Mouse (Mus musculus) brain, embryonic 14.5 days (tissue): ENCODE data around the gene Vps37b. TPM values are rescaled to one million over a fixed set of nuclear protein-coding genes. Genes with fewer than 3 reads are reported as not detected.

Source experiments
- DNase-seq: peaks from one replicate; pipeline ENCODE4 v3.0.0-alpha.2; 2011; ENCODE audit warnings: low read depth
- CTCF ChIP-seq: fragments of 200-500 bp; IDR thresholded peaks from 2 replicates; pipeline ENCODE4 v1.5.1; 2012; ENCODE audit warnings: inconsistent platforms, mild to moderate bottlenecking, moderate library complexity, borderline replicate concordance; ENCODE audit not compliant: insufficient read depth, insufficient read length; ENCODE audit errors: extremely low read depth
- POLR2A ChIP-seq: fragments of 200-500 bp; IDR thresholded peaks from 2 replicates; pipeline ENCODE4 v1.6.1; 2012; ENCODE audit warnings: mild to moderate bottlenecking, inconsistent platforms, borderline replicate concordance; ENCODE audit not compliant: poor library complexity, insufficient read depth, insufficient read length, severe bottlenecking; ENCODE audit errors: extremely low read depth
- polyA plus RNA-seq: library from polyadenylated mRNA; depleted of rRNA; stranded (reverse); fragments of >200 nt; gene quantifications from 2 replicates; pipeline ENCODE4 v1.2.3, GENCODE M21; 2012

Vps37b gene
- polyA plus RNA-seq, 1 experiment, result 79.9 TPM

- DNase-seq, result no peak
- TF ChIP-seq POLR2A (no peak), CTCF (no peak)
Observed at GRCm38 (mm10) chr5:124026568-124026967, 5.5 kb downstream of the Vps37b start.

- no peak for DNase-seq
- TF ChIP-seq POLR2A, result no peak
- no peak for TF ChIP-seq CTCF
Observed at GRCm38 (mm10) chr5:124025587-124026441, 6.3 kb downstream of the Vps37b start.

GRCm38 (mm10) chr5:124025146-124025545 lies 6.9 kb downstream of the Vps37b start:
- no peak for DNase-seq
- TF ChIP-seq POLR2A (no peak), CTCF (no peak)

GRCm38 (mm10) chr5:124024677-124025076 lies 7.4 kb downstream of the Vps37b start:
- peak; percentile 56 for DNase-seq
- TF ChIP-seq POLR2A (no peak), CTCF (no peak)

GRCm38 (mm10) chr5:124022365-124022764 lies 9.7 kb downstream of the Vps37b start:
- no peak for DNase-seq
- TF ChIP-seq CTCF (no peak), POLR2A (no peak)

GRCm38 (mm10) chr5:124021701-124022100 lies 10.4 kb downstream of the Vps37b start:
- DNase-seq, result no peak
- TF ChIP-seq CTCF, result no peak
- no peak for TF ChIP-seq POLR2A

- no peak for DNase-seq
- TF ChIP-seq POLR2A, result no peak
- no peak for TF ChIP-seq CTCF
Observed at GRCm38 (mm10) chr5:124021148-124021547, 10.9 kb downstream of the Vps37b start.

GRCm38 (mm10) chr5:124019348-124020216 lies 12.5 kb downstream of the Vps37b start:
- peak; percentile 78 for DNase-seq
- TF ChIP-seq POLR2A (no peak), CTCF (no peak)

- TF ChIP-seq POLR2A, result no peak
- no peak for TF ChIP-seq CTCF
Observed at GRCm38 (mm10) chr5:124018651-124019050, 13.4 kb downstream of the Vps37b start.

GRCm38 (mm10) chr5:124017941-124018340 lies 14.1 kb downstream of the Vps37b start:
- DNase-seq, result no peak
- TF ChIP-seq POLR2A (no peak), CTCF (no peak)

More at GRCm38 (mm10) chr5:124018651-124019050, 13.4 kb downstream of the Vps37b start:
- DNase-seq, result no peak

- DNase-seq, result no peak
- TF ChIP-seq CTCF (no peak), POLR2A (no peak)
Observed at GRCm38 (mm10) chr5:124016291-124016821, 15.7 kb downstream of the Vps37b start.
